Mouse (Mus musculus) adrenal gland, postnatal 25 days (tissue): ENCODE measurements at regions not wholly inside any gene's neighbourhood (a gene's known extent, or its start where the extent isn't known, plus 50 kb on each side); places are given as distances from the start of the nearest gene placed in this dataset.

Source experiments
- DNase-seq: peaks from one replicate; pipeline ENCODE4 v3.0.0; 2021; ENCODE audit warnings: mixed read lengths

DNA sequence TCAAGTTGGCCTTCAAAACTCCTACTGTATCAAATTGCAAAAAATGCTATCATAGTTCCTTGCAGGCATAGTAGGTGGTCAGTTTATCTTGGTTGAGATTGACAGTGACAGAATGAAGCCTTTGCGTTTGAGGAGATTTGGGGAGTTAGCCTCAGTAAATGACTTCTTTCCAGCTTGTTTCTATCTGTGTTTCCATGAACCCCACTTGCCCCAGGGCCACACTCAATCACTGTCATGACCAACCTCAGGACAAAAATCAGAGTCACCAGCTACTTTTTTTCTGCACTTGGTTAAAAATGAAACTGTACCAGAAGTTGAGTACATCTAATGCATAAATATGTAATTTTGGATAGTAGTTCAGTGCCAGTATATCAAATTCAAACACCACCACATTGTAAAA is 287.7 kb upstream of the Arid1b start:
- no peak for DNase-seq

DNA sequence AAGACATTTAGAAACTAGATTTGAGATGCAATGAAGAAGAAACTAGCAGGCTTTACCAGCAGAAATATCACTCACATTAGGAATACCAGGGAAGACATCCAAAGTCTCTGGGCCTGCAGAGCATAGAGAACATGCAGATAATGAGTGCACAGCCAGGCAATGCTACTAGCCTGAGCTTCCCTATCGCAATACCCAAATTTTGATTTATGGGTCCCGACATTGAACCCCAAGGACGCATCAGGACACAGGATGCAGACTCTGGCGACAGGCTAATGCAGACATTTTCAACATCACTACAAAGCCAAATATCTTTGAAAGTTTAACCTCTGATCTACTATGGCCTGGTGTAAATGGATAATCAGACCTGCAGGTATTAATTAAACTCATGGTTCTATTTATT is 273.1 kb upstream of the Arid1b start:
- DNase-seq = no peak

DNA sequence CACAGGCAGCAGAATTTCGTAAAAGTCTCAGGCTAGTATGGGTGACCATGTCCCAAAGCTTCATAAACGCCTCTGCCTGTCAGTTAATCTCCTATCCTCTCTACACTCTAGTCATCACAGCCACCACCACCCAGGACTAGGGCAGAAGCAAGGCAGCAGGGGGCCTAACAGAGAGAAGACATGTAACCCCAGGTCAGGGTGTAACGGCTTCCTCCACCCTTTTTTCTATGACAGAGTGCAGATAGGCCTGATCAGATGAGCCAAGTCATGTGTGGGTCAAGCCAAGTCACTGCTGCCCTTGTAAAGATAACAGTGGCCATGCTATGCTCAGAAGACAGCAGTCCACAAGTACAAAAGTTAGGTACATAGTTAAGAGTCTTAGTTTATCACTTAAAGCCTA is 270.1 kb upstream of the Arid1b start:
- DNase-seq = no peak

DNA sequence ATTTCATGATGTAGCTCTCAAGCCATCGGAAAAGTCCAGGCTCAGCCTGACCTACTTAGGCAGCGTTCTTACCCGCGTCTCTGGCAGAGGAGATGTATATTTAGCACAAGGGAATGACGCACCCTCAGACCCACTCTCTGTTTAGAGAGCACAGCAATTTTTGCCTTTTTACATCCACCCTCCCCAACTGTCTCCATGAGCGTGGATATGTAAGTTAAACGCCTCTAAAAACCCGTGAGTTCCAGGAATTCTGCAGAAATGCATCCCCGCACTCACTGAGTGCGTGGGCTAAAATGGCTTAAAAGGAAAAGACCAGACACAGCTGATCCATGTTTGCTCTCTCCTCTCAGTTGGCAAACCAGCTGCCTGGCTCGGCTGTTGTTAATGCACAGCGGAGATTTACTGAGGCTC is 267.8 kb upstream of the Arid1b start:
- no peak for DNase-seq

DNA sequence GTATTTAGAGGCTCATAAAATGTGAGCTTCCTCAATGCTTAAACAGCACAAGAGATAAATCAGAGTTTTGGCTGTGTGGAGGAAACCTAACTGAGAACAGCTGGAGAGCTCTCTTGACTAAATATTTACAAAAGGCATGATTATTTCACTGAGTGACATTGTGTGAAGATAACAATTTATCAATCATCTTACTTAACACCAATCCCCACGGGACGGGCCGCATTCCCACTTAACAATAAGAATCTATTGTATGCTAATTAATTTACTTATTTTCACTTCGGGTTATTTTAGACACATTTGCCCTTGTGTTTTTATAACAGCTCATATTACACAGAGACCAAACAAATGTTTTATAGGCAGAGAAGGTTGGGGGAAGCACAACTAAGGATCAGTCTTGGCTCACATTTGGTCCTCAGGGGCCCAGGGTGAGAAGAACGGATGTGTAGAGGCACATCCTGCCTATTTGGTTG is 259.7 kb upstream of the Arid1b start:
- DNase-seq = no peak

DNA sequence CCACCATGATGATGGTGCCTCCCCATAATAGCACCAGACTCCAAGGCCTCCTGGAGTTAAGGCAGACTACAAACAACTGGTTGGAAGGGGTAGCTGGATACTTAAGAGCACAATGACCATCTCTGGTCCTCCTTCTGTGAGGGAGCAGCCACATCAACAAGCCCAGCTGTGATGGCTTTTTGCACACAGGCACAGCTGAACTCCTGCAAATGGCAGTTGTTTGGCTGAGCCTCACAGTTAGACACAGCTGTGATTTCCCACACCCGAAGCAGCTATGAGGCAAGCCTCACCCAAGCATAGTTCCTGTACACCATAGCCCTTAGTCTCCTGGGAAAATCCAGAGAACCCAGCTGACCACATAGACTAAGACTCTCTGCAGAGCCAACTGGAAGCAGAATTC is 258.9 kb upstream of the Arid1b start:
- DNase-seq = no peak

DNA sequence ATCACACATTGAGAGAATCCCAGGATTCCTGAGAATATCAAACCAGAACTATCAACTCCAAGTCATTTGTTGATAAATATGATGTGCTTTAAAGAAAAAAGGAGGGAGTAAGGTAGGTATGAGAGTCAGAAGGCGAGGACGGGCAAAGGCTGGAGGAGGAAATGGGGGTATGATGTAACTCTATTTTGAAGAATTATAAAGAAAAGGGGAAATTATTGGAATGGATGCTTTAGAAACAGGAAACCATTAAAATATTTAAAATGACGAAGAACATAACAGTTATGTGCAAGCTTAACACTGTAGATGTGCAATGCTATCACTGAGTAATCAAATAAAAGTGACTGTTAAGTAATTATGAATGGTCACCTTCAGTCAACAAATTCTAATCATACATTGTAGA is 257.4 kb upstream of the Arid1b start:
- no peak for DNase-seq

DNA sequence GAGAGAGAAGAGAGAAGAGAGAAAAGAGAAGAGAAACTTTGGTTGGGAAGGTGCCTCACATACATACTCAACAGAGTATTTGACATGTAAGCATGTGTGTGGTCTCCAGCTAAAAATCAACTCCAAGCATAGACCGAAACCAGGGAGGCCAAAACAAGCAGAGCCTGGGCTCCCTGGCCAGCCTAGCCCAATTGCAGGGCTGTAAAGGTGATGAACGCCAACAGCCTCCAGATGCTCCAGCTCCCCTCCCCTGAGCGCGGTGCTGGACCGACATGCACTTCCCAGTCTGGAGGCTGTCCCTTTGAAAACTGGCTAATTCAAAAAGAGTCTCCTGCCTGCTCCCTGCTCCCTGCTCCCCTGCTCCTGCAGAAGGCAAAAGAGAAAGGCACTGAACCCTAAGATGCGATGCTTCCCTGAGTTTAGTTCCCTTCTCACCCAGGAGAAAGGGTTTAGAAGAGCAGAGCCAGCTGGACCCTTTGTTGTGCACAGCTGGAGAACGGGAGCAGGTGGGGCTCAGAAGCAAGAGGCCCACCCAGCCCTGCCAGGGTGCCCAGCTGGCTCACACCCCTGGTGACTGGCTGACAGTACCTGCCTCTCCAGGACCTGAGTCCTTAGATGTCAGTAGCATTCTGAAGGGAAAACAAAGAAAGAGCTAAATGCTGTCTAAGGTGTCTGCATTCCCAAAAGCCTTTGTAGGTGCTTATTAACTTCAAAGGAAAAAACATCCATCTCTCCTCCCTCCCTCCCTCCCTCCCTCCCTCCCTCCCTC is 255.2 kb upstream of the Arid1b start:
- no peak for DNase-seq

DNA sequence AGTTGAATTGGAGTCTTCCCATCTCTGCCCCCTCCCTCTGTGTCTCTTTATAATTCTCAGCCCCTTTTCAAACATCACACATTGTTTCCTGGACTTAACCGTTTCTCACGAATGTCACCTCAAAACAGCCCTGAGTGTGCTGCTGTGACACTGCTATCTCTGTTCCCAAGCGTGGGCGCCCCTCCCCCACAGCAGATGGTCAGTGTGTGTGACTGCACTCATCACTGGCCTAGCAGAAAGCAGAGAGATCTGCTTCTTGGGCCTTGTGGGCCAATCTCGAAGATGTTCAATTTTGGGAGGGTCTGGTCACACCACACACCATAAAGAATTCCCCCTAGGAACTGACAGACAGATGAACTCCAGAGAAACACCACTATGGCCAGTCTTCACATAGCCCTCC is 253.3 kb upstream of the Arid1b start:
- peak; percentile 12 for DNase-seq

DNA sequence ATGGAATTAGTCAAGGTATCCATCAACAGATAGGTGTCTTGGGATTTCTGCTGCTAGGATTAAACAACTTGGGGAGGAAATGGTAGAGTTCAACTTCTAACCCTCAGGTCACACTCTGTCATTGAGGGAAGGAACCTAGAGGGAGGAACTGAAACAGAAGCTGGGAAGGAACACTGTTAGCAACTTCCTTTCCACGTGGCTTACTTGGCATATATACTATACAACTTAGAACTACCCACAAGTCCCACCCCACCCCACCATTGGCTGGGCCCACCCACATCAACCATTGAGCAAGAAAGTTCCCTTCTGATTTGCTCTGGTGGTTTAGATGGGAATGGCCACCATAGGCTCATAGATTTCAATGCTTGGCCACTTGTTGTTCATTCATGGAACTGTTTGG is 251.8 kb upstream of the Arid1b start:
- DNase-seq = no peak

DNA sequence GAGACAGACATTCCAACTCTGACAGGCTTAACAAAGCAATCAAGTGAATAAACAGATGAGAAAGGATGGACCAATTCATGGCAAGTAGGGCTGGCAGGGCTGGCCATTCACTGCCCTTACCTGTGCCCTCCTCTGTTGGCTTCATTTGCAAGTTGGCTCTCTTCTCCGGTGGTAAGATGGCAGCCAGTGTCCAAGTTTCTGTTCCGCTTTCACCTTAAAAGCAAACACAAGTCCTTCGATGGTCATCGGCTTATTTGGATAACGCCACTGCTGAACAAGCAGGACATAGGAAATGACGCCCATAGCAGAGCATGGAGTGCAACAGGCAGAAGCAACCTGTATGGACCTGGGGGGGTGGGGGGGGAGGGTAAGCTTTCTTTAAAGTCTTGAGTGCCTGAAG is 231.2 kb upstream of the Arid1b start:
- DNase-seq = no peak

DNA sequence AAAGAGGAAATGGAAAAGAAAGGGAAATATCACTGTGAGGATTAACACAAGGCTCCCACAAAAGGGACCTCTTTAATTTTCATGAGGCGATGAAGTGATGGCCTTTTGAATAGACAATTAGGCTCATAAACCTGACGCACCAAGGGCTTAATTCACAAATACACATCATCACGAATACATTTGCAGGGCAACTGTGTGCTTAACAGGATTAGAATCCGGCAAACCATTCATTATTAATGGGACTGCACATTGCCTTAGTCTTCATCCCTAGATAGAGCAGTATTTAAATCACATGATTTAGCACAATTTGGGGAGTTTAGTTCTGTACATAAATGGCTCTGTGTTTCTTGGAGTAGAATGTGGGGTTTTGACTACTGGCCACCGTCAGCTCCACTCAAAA is 228.4 kb upstream of the Arid1b start:
- DNase-seq = no peak

DNA sequence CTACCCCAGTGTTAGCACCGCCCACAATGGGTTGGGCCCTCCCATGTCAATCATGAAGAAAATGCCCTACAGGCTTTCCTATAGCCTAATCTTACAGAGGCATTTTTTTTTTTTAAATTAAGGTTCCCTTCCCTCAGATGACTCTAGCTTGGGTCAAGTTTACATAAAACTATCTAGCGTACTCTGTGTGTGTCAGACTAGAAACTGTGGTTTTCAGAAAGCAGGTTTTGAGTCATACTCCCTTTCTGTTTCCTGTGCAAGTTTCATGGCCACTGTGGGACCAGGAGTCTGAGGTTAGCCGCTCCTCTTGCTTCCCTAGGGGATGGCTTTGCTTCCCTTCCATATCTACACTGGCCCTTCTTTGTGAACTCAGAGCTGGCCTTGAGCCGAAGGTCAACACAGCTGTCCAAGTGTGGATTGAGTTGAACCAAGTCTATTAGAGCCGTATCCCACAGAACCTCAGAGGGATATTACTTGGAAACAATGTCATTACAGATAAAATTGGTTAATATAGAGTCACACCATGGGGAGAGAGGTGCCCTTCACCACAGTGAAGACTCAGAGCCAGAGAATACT is 226.1 kb upstream of the Arid1b start:
- DNase-seq = peak; percentile 32

DNA sequence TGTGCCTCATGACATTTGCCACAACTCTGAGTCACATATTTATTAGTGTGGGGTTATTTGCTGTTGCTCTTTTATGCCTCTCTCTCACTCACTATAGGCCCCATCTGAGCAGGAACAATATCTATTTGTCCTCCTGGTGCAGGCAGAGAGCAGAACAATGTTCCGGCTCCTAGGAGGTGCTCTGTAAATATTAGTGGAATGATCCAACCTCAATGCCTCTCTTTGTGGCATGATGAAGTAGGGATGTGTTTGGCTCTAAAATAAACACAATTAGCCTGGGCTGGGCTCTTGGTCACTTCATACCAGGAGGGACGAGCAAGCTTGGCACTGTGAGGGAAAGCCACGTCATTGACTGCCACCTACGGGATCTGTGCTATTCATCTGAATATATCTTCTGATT is 224.8 kb upstream of the Arid1b start:
- no peak for DNase-seq

DNA sequence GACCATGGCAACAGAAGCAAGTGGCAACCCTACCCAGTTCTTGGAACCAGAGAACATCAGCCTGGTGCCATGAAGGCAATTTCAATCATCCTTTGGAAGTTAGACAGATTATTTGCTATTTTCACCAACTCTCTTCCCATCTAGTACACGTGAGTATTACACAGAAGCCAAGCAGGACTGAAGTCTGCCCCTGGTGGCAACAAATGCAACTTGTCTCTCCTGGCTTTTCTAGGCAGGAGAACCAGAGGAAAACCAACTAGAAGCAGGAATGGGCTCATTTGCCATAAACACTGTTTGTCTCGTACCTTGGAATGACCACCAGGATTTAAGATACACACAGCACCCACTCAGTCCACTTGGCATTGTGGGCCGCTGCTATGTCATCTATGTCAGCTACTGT is 224.1 kb upstream of the Arid1b start:
- DNase-seq = no peak

DNA sequence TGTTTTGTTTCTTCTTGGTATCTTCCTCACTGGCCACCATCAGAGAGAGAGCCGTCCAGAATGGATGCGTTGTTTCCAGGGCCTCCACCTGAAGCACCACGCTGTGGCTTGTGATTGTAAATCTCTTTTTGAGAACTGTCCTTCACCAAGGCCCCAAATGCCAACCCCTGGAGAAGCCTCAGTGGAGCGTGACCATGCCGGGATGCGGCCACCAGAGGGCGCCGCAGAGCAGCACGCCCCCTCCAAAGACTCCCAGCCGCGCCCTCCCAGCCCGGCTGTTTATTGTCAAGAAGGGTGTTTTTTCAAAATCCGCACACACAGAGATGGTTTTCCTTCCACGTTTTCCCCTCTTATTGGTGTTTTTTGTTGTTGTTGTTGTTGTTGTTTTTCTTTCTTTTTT is 216.0 kb upstream of the Arid1b start:
- DNase-seq = peak; percentile 82

DNA sequence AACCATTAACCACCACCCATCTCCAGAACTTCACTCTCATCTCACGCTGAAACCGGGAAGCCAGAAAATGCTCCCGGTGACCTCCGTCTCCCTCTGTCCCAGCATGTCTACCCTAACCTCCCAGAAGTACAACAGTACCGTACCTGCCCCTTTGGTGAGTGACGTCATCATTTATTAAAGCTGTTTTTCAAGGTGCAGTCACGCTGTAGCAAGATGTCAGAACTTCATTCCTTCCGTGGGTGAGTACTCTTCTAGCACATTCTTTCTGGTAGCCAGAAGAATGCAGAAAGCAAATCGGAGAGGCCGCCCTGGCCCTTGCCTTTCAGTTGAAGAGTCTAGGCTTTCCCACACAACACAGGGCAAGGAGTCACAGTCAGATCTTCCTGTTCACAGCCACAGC is 215.1 kb upstream of the Arid1b start:
- no peak for DNase-seq

DNA sequence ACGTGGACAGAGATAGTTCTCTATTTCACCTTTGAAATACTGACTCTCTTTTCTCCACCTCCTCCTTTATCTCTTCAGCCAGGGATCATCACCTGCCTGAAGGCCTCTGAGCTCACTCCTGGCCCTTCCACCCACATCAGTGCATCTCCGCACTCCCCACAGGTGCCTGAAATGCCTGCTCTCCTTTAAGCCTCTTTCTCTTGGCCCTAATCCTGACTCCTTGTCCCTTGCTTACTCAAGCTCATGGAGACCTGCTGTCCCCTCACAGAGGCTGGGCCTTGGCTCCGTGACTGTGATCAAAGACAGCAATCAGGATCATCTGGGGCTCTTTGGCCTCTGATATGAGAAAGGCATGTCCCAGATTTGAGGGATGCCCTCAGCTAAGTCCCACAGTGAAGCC is 212.5 kb upstream of the Arid1b start:
- no peak for DNase-seq

DNA sequence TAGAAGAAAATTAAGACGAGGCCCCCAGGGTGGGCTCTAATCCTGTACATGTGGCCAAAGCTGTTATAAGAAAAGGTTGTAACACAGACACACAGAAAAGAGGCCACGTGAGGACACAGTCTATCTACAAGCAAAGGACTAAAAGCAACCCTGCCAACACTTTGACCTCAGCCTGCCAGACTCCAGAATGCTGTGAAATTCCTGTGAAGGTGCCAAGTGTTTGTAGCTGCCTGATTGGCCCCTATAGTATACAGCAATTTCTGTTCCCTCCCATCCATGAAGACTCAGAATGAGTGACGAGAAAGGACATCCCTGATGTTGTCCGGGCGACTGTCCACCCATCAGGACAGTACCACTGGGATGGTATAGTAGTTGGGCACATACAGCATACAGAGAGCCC is 209.8 kb upstream of the Arid1b start:
- no peak for DNase-seq

DNA sequence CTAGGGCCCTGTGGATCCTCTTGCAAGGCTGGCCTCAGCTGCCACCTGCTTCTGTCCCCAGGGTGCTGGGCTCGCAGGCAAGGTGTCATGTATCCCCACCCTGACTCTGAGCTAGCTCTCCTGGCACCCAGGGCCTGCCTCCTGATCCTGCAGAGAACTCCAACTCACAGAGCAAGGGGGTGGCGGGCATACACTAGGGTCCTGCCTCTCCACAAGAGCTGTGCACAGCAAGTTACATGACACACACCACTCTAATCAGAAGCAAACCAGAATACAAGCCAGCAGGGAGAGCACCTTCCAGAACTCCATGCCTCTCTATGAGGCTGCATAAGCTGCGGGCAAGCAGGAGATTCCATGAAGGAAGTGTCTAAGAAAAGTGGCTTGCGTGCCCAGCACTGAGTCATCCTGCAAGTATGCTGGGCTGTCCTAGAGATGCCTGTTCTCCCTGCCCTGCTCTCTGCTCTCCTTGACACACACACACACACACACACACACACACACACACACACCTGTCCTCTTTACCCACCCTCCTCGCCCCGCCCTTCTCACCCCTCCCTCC is 208.8 kb upstream of the Arid1b start:
- DNase-seq = peak; percentile 40

DNA sequence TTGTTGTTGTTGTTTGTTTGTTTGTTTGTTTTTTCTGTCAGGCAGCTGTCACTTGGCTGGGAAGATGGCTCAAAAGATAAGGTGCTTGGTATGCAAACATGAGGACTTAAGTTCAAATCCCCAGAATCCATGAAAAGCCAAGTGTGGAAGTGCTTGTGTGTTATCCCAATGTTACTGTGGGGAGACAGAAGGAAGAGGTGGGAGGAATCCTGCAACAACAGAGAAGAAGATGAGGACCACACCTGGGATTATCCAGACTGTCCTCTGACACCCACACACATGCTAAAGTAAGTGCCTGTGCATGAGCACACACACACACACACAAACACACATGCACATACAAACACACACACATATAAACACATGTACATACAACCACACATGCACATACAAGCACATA is 207.6 kb upstream of the Arid1b start:
- DNase-seq = no peak

DNA sequence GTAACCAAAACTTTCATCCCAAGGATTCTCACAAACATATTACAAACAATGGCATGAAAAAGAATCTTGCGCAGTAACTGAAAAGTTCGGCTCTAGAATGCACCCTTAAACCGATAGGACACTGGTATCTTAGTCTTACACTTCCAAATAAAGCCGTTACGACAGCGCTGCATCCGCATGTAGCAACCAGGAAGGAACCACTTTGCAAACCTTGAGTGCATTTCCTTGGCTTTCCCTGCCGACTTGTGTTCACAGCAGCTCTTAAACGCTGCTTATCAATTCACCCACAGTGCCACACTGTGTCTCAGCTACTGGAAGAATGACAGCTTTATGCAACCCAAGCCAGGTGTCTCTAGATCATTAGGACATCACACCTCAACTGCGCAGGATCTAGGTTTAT is 202.3 kb upstream of the Arid1b start:
- no peak for DNase-seq

DNA sequence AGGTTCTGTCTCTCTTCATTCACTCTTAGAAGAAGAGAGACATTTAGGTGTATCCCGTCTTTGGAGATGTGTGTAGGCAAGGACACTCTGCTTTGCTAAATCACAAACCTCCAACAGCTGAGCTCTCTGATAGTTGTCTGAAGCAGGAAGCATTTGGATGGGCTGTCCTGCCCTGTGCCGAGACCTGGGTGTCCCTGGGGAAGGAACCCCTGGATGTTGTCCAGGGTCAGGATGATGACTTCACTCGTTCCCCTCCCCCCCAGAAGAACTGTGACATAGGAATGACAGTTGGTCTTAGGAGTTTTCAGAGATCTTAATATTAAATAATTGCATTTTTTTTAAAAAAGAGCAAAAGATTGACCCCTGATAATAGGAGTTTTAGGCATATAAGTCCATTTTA is 197.9 kb upstream of the Arid1b start:
- peak; percentile 31 for DNase-seq

DNA sequence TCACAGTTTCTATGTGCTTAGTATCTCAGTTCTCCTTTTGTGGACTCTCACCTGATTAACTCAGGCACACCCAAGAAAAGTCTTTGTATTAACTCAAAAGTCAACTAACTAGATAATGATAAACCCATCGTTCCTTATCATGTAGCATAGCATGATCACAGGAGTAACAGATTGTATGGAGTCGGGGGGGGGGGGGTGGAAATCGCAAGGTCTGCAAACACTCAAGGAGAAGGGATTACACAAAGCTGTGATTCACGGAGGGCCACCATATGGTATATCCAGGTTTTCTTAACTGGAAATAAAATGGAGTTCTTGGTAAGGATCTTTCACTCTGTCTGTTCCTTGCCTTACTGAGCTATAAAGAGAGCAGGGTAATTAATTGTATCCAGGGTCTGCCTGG is 190.1 kb upstream of the Arid1b start:
- no peak for DNase-seq
